Mouse (Mus musculus) hindbrain, embryonic 14.5 days (tissue): ENCODE results near the gene Hs6st2. TPM values are rescaled to one million over a fixed set of nuclear protein-coding genes. Genes with fewer than 3 reads are reported as not detected.

Source experiments
- ATAC-seq: fragments of 200-750 bp; cut with Nextera tagmentation; 2 replicates; pipeline ENCODE4 v1.8.0; 2017; ENCODE audit warnings: moderate number of reproducible peaks, mild to moderate bottlenecking, moderate TSS enrichment, moderate library complexity; ENCODE audit not compliant: low FRiP score
- DNase-seq: peaks from one replicate; pipeline ENCODE4 v3.0.0-alpha.2; 2015; ENCODE audit warnings: low spot score
- H3K27ac ChIP-seq: fragments of 300-500 bp; sonication (generic); 2 replicates; pipeline ENCODE4 v1.5.1; 2014; ENCODE audit warnings: mild to moderate bottlenecking, moderate library complexity
- H3K27me3 ChIP-seq: fragments of 300-500 bp; sonication (generic); 2 replicates; pipeline ENCODE4 v1.6.1; 2014; ENCODE audit warnings: mild to moderate bottlenecking, low read length, mixed read lengths; ENCODE audit not compliant: control insufficient read depth, insufficient read depth
- H3K36me3 ChIP-seq: fragments of 300-500 bp; sonication (generic); replicated peaks from 2 replicates; pipeline ENCODE4 v1.6.1; 2014; ENCODE audit not compliant: control insufficient read depth, insufficient read depth
- H3K4me1 ChIP-seq: fragments of 300-500 bp; sonication (generic); replicated peaks from 2 replicates; pipeline ENCODE4 v1.6.1; 2014; ENCODE audit warnings: antibody characterized with exemption, low read length, mixed read lengths; ENCODE audit not compliant: control insufficient read depth, insufficient read depth
- H3K4me2 ChIP-seq: fragments of 300-500 bp; sonication (generic); replicated peaks from 2 replicates; pipeline ENCODE4 v1.6.1; 2014; ENCODE audit warnings: mild to moderate bottlenecking, moderate library complexity
- H3K4me3 ChIP-seq: fragments of 300-500 bp; sonication (generic); replicated peaks from 2 replicates; pipeline ENCODE4 v1.5.1; 2014; ENCODE audit warnings: mild to moderate bottlenecking, low read length
- H3K9ac ChIP-seq: fragments of 300-500 bp; sonication (generic); 2 replicates; pipeline ENCODE4 v1.6.1; 2014
- H3K9me3 ChIP-seq: fragments of 300-500 bp; sonication (generic); 2 replicates; pipeline ENCODE4 v1.6.1; 2016; ENCODE audit warnings: low read length; ENCODE audit not compliant: control insufficient read depth
- WGBS: fragments of 180-500 bp; shearing (Covaris S2); extraction: QIAGEN DNeasy Blood & Tissue Kit; methylation state at CpG from one replicate; pipeline ENCODE4 v1.1.7; 2014; 5-methylcytosine and 5-hydroxymethylcytosine counted together
- polyA plus RNA-seq: library from polyadenylated mRNA; unstranded; fragments of >200 nt; fragmentation: Nextera tagmentation; extraction: Ambion mirVana; gene quantifications from 2 replicates; pipeline ENCODE4 v1.2.1, GENCODE M21; 2014

Gene Hs6st2
- polyA plus RNA-seq, 1 experiment from 2014 or later = 43.7 TPM

- Histone ChIP-seq H3K9me3 (no peaks in the 10 kb centered on the region), H3K27ac (no peak overlapping the region), H3K4me1 (no peaks in the 10 kb centered on the region), H3K27me3 (no peaks in the 10 kb centered on the region), H3K4me2 (no peak overlapping the region), H3K9ac (no peak overlapping the region), H3K4me3 (no peak overlapping the region), H3K36me3 (no peaks in the 10 kb centered on the region)
- no peak for DNase-seq
- no peak for ATAC-seq
- WGBS = 77% methylated on average over 6 of the region's 6 CpGs
Measured at GRCm38 (mm10) chrX:51606231-51606863, 75.3 kb downstream of the Hs6st2 start.

DNA sequence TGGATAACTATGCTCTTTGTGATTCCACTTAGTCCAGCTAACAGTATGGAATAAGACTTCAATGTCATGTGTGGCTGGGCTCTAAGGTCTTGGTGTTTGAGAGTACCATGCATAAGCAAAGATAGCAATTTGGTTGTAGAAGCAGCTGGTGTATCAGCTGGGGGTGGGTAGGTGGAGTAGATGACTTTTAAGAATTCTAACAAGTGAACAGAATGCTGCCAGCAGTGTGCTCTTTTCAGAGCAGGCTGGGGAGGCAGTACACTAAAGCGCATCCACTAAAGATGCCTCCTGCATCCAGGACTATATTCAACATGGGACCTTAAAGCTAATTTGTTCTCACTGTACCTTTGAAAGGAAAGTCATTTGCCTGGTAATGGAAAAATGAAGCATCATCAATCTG lies 88.9 kb downstream of the Hs6st2 start:
- H3K4me3 ChIP-seq = no peak overlapping the region
- no peaks in the 10 kb centered on the region for H3K27me3 ChIP-seq
- no peaks in the 10 kb centered on the region for H3K4me1 ChIP-seq
- H3K4me2 ChIP-seq = no peak overlapping the region
- no peak overlapping the region for H3K9ac ChIP-seq
- 87% methylated on average over 1 of the region's 1 CpGs for WGBS
- no peaks in the 10 kb centered on the region for H3K36me3 ChIP-seq
- ATAC-seq (no peak), DNase-seq (no peak)
- no peaks in the 10 kb centered on the region for H3K9me3 ChIP-seq
- no peak overlapping the region for H3K27ac ChIP-seq

GRCm38 (mm10) chrX:51590448-51591010 lies 91.1 kb downstream of the Hs6st2 start:
- Histone ChIP-seq H3K36me3 (no peaks in the 10 kb centered on the region), H3K4me3 (no peak overlapping the region), H3K27me3 (no peaks in the 10 kb centered on the region), H3K4me2 (no peak overlapping the region), H3K9ac (no peak overlapping the region), H3K4me1 (no peaks in the 10 kb centered on the region), H3K9me3 (no peaks in the 10 kb centered on the region), H3K27ac (no peak overlapping the region)
- 90% methylated on average over 8 of the region's 8 CpGs for WGBS
- DNase-seq (no peak), ATAC-seq (no peak)

DNA sequence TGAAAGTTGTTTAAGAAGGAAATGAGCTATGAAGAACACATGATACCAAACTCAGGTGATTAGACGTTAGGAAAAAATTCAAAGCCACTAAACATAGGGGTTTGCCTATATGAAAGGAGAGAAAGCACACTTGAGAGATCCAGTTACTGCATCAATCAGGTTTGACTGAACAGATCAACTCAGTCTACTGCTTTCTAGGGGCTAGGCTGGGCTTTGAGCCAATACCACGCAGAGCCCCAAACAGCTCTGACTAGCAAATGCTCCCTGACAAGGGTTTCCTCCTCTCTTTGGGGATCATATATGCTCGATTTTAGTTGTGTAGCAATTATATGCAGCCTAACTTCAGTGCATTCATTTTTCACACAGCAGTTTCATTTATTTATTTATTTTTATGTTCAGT lies 96.2 kb downstream of the Hs6st2 start:
- Histone ChIP-seq H3K36me3 (no peaks in the 10 kb centered on the region), H3K9ac (no peak overlapping the region), H3K4me1 (no peaks in the 10 kb centered on the region), H3K4me2 (no peak overlapping the region), H3K9me3 (no peaks in the 10 kb centered on the region), H3K27me3 (no peaks in the 10 kb centered on the region), H3K27ac (no peak overlapping the region), H3K4me3 (no peak overlapping the region)
- no peak for DNase-seq
- no peak for ATAC-seq
- WGBS = 63% methylated on average over 3 of the region's 3 CpGs

DNA sequence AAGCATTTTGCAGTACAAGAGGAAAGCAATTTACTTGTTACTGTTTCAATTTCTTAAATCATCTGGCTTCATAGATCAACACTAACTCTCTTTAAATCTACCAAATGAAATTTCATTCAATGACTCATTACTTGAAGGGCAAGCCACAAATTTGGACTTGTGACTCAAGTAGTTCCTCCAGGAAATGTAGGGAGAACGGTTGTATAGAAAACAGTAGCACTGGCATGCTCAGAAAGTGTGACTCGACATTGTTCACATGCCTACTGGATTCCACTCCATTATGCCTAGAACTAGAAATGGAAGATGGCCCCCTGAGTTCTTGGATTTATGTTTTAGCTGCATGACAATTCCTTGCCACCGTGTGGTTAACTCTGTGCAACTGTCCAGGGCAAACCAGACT lies 100.0 kb downstream of the Hs6st2 start:
- ATAC-seq (no peak), DNase-seq (no peak)
- H3K27ac ChIP-seq = no peak overlapping the region
- no peaks in the 10 kb centered on the region for H3K4me1 ChIP-seq
- H3K9me3 ChIP-seq = no peaks in the 10 kb centered on the region
- H3K9ac ChIP-seq = no peak overlapping the region
- 86% methylated on average over 3 of the region's 3 CpGs for WGBS
- no peaks in the 10 kb centered on the region for H3K27me3 ChIP-seq
- no peaks in the 10 kb centered on the region for H3K36me3 ChIP-seq
- H3K4me2 ChIP-seq = no peak overlapping the region
- no peak overlapping the region for H3K4me3 ChIP-seq

- Histone ChIP-seq H3K4me3 (no peak overlapping the region), H3K27me3 (no peaks in the 10 kb centered on the region)
- 63% methylated on average over 1 of the region's 1 CpGs for WGBS
Measured at GRCm38 (mm10) chrX:51561880-51562279, 119.8 kb downstream of the Hs6st2 start.

DNA sequence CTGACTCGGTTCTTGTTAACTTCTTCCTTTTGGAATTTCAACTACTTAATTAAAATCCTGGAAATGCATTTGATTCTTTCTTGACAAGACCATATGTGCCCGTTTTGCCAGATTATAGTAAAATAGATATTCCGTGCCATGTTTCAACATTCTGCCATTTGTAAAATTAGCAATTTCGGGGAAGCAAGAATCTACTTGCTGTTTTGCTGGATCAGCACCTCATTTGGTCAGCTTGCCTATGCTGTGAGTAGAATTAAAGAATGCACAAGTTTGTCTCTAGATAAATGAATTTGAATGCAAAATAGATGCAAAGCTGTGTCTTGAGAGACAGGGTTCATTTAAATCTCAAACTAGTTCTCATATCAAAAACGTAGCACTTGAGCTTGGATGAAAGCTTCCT lies 142.0 kb downstream of the Hs6st2 start:
- no peak for DNase-seq
- no peaks in the 10 kb centered on the region for H3K4me1 ChIP-seq
- no peak for ATAC-seq

More at GRCm38 (mm10) chrX:51561880-51562279, 119.8 kb downstream of the Hs6st2 start:
- Histone ChIP-seq H3K36me3 (no peaks in the 10 kb centered on the region), H3K9me3 (no peaks in the 10 kb centered on the region), H3K4me1 (no peaks in the 10 kb centered on the region), H3K4me2 (no peak overlapping the region), H3K9ac (no peak overlapping the region), H3K27ac (no peak overlapping the region)
- ATAC-seq (no peak), DNase-seq (no peak)

DNA sequence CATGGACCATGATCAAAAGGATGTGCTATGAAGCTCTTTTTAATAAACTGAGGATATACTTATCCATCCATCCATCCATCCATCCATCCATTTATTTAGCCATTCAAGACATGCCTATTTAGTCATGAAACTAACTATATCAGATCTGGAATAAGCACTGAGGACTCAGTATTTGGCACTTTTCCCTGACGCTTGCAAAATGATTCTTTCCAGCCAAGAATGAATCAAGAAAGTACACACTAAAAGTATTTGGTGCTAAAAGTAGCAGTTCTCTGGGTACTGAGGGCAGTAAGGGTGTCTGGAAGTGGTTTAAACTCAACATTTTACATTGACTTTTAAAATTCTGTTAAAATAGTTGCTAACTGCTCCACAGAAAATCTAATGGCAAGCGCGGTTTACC lies 144.6 kb downstream of the Hs6st2 start:
- H3K27me3 ChIP-seq = no peaks in the 10 kb centered on the region
- H3K36me3 ChIP-seq = no peaks in the 10 kb centered on the region
- ATAC-seq = no peak
- no peak for DNase-seq
- H3K9ac ChIP-seq = no peak overlapping the region
- H3K27ac ChIP-seq = no peak overlapping the region
- no peak overlapping the region for H3K4me2 ChIP-seq
- WGBS = 93% methylated on average over 3 of the region's 3 CpGs
- H3K9me3 ChIP-seq = no peaks in the 10 kb centered on the region
- H3K4me1 ChIP-seq = no peaks in the 10 kb centered on the region
- H3K4me3 ChIP-seq = no peak overlapping the region

More for the DNA sequence above, 142.0 kb downstream of the Hs6st2 start:
- WGBS = 74% methylated on average over 5 of the region's 5 CpGs
- H3K4me3 ChIP-seq = no peak overlapping the region
- H3K27ac ChIP-seq = no peak overlapping the region
- H3K4me2 ChIP-seq = no peak overlapping the region
- no peaks in the 10 kb centered on the region for H3K36me3 ChIP-seq
- H3K27me3 ChIP-seq = no peaks in the 10 kb centered on the region
- no peaks in the 10 kb centered on the region for H3K9me3 ChIP-seq
- no peak overlapping the region for H3K9ac ChIP-seq

GRCm38 (mm10) chrX:51535226-51535625 lies 146.4 kb downstream of the Hs6st2 start:
- DNase-seq = no peak
- WGBS = 93% methylated on average over 6 of the region's 6 CpGs
- Histone ChIP-seq H3K4me2 (no peak overlapping the region), H3K4me1 (no peaks in the 10 kb centered on the region), H3K27me3 (no peaks in the 10 kb centered on the region), H3K4me3 (no peak overlapping the region), H3K27ac (no peak overlapping the region), H3K9ac (no peak overlapping the region), H3K36me3 (no peaks in the 10 kb centered on the region), H3K9me3 (no peaks in the 10 kb centered on the region)
- ATAC-seq = no peak

GRCm38 (mm10) chrX:51531136-51531535 lies 150.5 kb downstream of the Hs6st2 start:
- no peaks in the 10 kb centered on the region for H3K9me3 ChIP-seq
- ATAC-seq (no peak), DNase-seq (no peak)
- no peaks in the 10 kb centered on the region for H3K27me3 ChIP-seq
- H3K9ac ChIP-seq = no peak overlapping the region
- 72% methylated on average over 1 of the region's 1 CpGs for WGBS
- no peak overlapping the region for H3K4me2 ChIP-seq
- H3K36me3 ChIP-seq = no peaks in the 10 kb centered on the region
- no peak overlapping the region for H3K4me3 ChIP-seq
- H3K4me1 ChIP-seq = no peaks in the 10 kb centered on the region
- no peak overlapping the region for H3K27ac ChIP-seq
